Mouse (Mus musculus) CH12.LX (cell line): ENCODE results near the gene Chrna1. TPM values are rescaled to one million over a fixed set of nuclear protein-coding genes. Genes with fewer than 3 reads are reported as not detected.

ENCODE experiments used
- DNase-seq: peaks from one replicate; pipeline ENCODE4 v3.0.0-alpha.2; 2013; ENCODE audit errors: extremely low read depth
- H3K27ac ChIP-seq: 2 replicates; pipeline ENCODE4 v1.5.1; 2012; ENCODE audit warnings: low read depth, mild to moderate bottlenecking, control low read depth, moderate library complexity; ENCODE audit not compliant: insufficient read depth
- H3K27me3 ChIP-seq: replicated peaks from 2 replicates; pipeline ENCODE3; 2012; ENCODE audit warnings: inconsistent platforms
- H3K36me3 ChIP-seq, 2 experiments: replicated peaks in 1 of 2; 2 replicates each; pipeline versions ENCODE3 to v1.6.1; 2012; ENCODE audit warnings: inconsistent platforms in 1 of 2, low read length in 1 of 2, mild to moderate bottlenecking in 1 of 2, mixed read lengths in 1 of 2, moderate library complexity in 1 of 2; ENCODE audit not compliant: control insufficient read depth in 1 of 2, insufficient read depth in 1 of 2
- H3K4me1 ChIP-seq, 2 experiments: 2 replicates each; pipeline ENCODE4 v1.6.1; 2012; ENCODE audit warnings: inconsistent platforms in 1 of 2, moderate library complexity in 1 of 2; ENCODE audit not compliant: insufficient read depth in 2 of 2, control insufficient read depth in 1 of 2
- H3K4me2 ChIP-seq: 2 replicates; pipeline ENCODE4 v1.6.1; 2012; ENCODE audit warnings: low read depth, mild to moderate bottlenecking, control low read depth; ENCODE audit not compliant: poor library complexity, insufficient read depth, severe bottlenecking
- H3K4me3 ChIP-seq, 3 experiments: fragments of 150-350 bp in 1 of 3; sonication (generic) in 1 of 3; replicated peaks in 1 of 3; 2 replicates each; pipeline versions ENCODE3 to v1.5.1; 2011 to 2012; ENCODE audit warnings: low read depth in 2 of 3, low read length in 2 of 3, mild to moderate bottlenecking in 2 of 3, moderate library complexity in 2 of 3, control low read depth in 1 of 3, improper control_type of control experiment in 1 of 3, inconsistent platforms in 1 of 3, mixed read lengths in 1 of 3; ENCODE audit not compliant: poor library complexity in 1 of 3
- H3K79me2 ChIP-seq: replicated peaks from 2 replicates; pipeline ENCODE4 v1.6.1; 2012; ENCODE audit warnings: mild to moderate bottlenecking, moderate library complexity; ENCODE audit not compliant: control insufficient read depth, poor library complexity, insufficient read depth, severe bottlenecking; ENCODE audit errors: extremely low read depth
- H3K9ac ChIP-seq: 2 replicates; pipeline ENCODE4 v1.6.1; 2012; ENCODE audit warnings: low read depth, mild to moderate bottlenecking, control low read depth, moderate library complexity; ENCODE audit not compliant: insufficient read depth
- H3K9me3 ChIP-seq: replicated peaks from 2 replicates; pipeline ENCODE3; 2012; ENCODE audit warnings: low read length, inconsistent platforms, mixed read lengths
- BHLHE40 ChIP-seq: IDR thresholded peaks from 2 replicates; pipeline ENCODE4 v1.6.1; 2011; ENCODE audit warnings: mild to moderate bottlenecking, low read depth, low read length, improper control_type of control experiment
- CHD1 ChIP-seq: IDR thresholded peaks from 2 replicates; pipeline ENCODE4 v1.6.1; 2012; ENCODE audit warnings: low read depth, low read length, improper control_type of control experiment, inconsistent platforms
- CHD2 ChIP-seq: IDR thresholded peaks from 2 replicates; pipeline ENCODE4 v1.6.1; 2011; ENCODE audit warnings: low read length, improper control_type of control experiment
- CTCF ChIP-seq, 2 experiments: IDR thresholded peaks in 1 of 2; conservative IDR thresholded peaks in 1 of 2; 2 replicates each; pipeline ENCODE4 v1.5.1; 2011 to 2012; ENCODE audit warnings: low read depth in 2 of 2, low read length in 2 of 2, improper control_type of control experiment in 1 of 2, inconsistent platforms in 1 of 2, mild to moderate bottlenecking in 1 of 2, moderate library complexity in 1 of 2
- E2F4 ChIP-seq: IDR thresholded peaks from 2 replicates; pipeline ENCODE4 v1.6.1; 2011; ENCODE audit warnings: low read depth, low read length, improper control_type of control experiment; ENCODE audit not compliant: insufficient replicate concordance
- ELF1 ChIP-seq: IDR thresholded peaks from 2 replicates; pipeline ENCODE4 v1.6.1; 2014; ENCODE audit warnings: low read depth, mild to moderate bottlenecking, inconsistent platforms, low read length, improper control_type of control experiment
- EP300 ChIP-seq: IDR thresholded peaks from 2 replicates; pipeline ENCODE4 v1.6.1; 2011; ENCODE audit warnings: low read length, improper control_type of control experiment
- ETS1 ChIP-seq: conservative IDR thresholded peaks from 2 replicates; pipeline ENCODE4 v1.6.1; 2012; ENCODE audit warnings: low read depth, mild to moderate bottlenecking, inconsistent platforms, low read length, improper control_type of control experiment, moderate library complexity
- IRF4 ChIP-seq: IDR thresholded peaks from 2 replicates; pipeline ENCODE4 v1.6.1; 2014; ENCODE audit warnings: low read depth, mild to moderate bottlenecking, inconsistent platforms, low read length, improper control_type of control experiment
- MAFK ChIP-seq: IDR thresholded peaks from 2 replicates; pipeline ENCODE4 v1.6.1; 2011; ENCODE audit warnings: low read length, improper control_type of control experiment; ENCODE audit not compliant: insufficient replicate concordance
- MAX ChIP-seq: IDR thresholded peaks from 2 replicates; pipeline ENCODE4 v1.6.1; 2011; ENCODE audit warnings: low read length, improper control_type of control experiment
- NELFE ChIP-seq: IDR thresholded peaks from 2 replicates; pipeline ENCODE4 v1.6.1; 2011; ENCODE audit warnings: low read depth, low read length, improper control_type of control experiment
- NRF1 ChIP-seq: IDR thresholded peaks from 2 replicates; pipeline ENCODE4 v1.6.1; 2014; ENCODE audit warnings: low read depth, mild to moderate bottlenecking, inconsistent platforms, low read length, improper control_type of control experiment, moderate library complexity
- PAX5 ChIP-seq: IDR thresholded peaks from 2 replicates; pipeline ENCODE4 v1.6.1; 2012; ENCODE audit warnings: low read length, inconsistent platforms, mixed read lengths
- POLR2A ChIP-seq: IDR thresholded peaks from 2 replicates; pipeline ENCODE4 v1.6.1; 2011; ENCODE audit warnings: low read depth, mild to moderate bottlenecking, improper control_type of control experiment, low read length
- POLR2AphosphoS2 ChIP-seq: IDR thresholded peaks from 2 replicates; pipeline ENCODE4 v1.6.1; 2011; ENCODE audit warnings: low read depth, low read length, improper control_type of control experiment
- RAD21 ChIP-seq: IDR thresholded peaks from 2 replicates; pipeline ENCODE4 v1.6.1; 2011; ENCODE audit warnings: low read depth, mild to moderate bottlenecking, low read length, improper control_type of control experiment, moderate library complexity
- SMC3 ChIP-seq: IDR thresholded peaks from 2 replicates; pipeline ENCODE4 v1.6.1; 2011; ENCODE audit warnings: low read depth, low read length, improper control_type of control experiment
- TBP ChIP-seq: conservative IDR thresholded peaks from 2 replicates; pipeline ENCODE4 v1.6.1; 2011; ENCODE audit warnings: low read depth, low read length, improper control_type of control experiment
- UBTF ChIP-seq: IDR thresholded peaks from 2 replicates; pipeline ENCODE4 v1.6.1; 2012; ENCODE audit warnings: low read depth, mild to moderate bottlenecking, inconsistent platforms, low read length, improper control_type of control experiment, moderate library complexity
- USF1 ChIP-seq: IDR thresholded peaks from 2 replicates; pipeline ENCODE4 v1.6.1; 2014; ENCODE audit warnings: low read depth, mild to moderate bottlenecking, inconsistent platforms, low read length, improper control_type of control experiment
- ZC3H11A ChIP-seq: IDR thresholded peaks from 2 replicates; pipeline ENCODE4 v1.6.1; 2012; ENCODE audit warnings: low read depth, mild to moderate bottlenecking, inconsistent platforms, low read length, improper control_type of control experiment
- ZKSCAN1 ChIP-seq: IDR thresholded peaks from 2 replicates; pipeline ENCODE4 v1.6.1; 2012; ENCODE audit warnings: low read depth, inconsistent platforms, low read length, improper control_type of control experiment, borderline replicate concordance
- ZNF384 ChIP-seq: IDR thresholded peaks from 2 replicates; pipeline ENCODE4 v1.6.1; 2012; ENCODE audit warnings: low read depth, low read length, improper control_type of control experiment, inconsistent platforms
- dilution Hi-C: fragments of 300-500 bp; cut with MboI; formaldehyde crosslinking; loops from 2 replicates; pipeline ENCODE4 v1.14.3; 2020; ENCODE audit warnings: low sequenced_read_pairs; ENCODE audit not compliant: extremely low pct_unique_long_range_greater_than_20kb, extremely low pct_ligation_motif_present
- in situ Hi-C: fragments of 300-500 bp; cut with MboI; formaldehyde crosslinking; loops from 3 replicates; pipeline ENCODE4 v1.14.3; 2019; ENCODE audit warnings: low sequenced_read_pairs, low pct_ligation_motif_present, low pct_unique_long_range_greater_than_20kb, mixed read lengths
- polyA plus RNA-seq: library from polyadenylated mRNA; unstranded; fragments of >175 nt; gene quantifications from 2 replicates; pipeline ENCODE4 v1.2.1, GENCODE M21; 2012; ENCODE audit warnings: low read depth; ENCODE audit not compliant: insufficient read length
- total RNA-seq, 2 experiments: library from RNA; depleted of rRNA; stranded (reverse); fragments of 300-350 nt in 1 of 2; fragments of >200 nt in 1 of 2; gene quantifications; 2 replicates each; pipeline ENCODE4 v1.2.3; 2012 to 2014

The Chrna1 gene
- total and polyA plus RNA-seq, 3 experiments = not detected

DNA sequence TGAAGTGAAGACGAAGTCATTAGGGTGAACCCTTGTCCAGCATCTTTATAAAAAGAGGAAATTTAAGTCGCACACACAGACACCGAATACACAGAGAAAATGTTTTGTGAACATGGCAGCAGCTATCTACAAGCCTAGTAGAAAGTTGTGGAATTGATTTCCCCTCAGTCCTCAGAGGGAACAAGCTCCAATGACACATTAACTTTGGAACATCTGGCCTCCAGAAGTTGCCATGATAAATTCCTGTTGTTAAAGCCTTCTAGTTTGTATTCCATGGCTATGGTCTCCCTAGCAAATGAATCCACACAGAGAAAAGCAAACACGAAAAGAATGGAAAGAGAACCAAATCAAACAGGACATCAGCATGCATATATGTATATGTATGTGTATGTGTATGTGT, 6.6 kb downstream of the Chrna1 start:
- no peaks in the 10 kb centered on the region for H3K9me3 ChIP-seq
- H3K4me2 ChIP-seq = no peak overlapping the region
- dilution Hi-C loops (no loop called here), in situ Hi-C loops (loop anchor here (25.0 kb wide), 1 partner anchor 314 kb away; the partner anchor contains the start of gene Atf2)
- no peak for TF ChIP-seq EP300
- TF ChIP-seq SMC3 = no peak
- TF ChIP-seq TBP = no peak
- TF ChIP-seq NRF1 = no peak
- TF ChIP-seq IRF4 = no peak
- no peak for TF ChIP-seq POLR2A
- no peak for TF ChIP-seq USF1
- TF ChIP-seq E2F4 = no peak
- no peak for TF ChIP-seq MAFK
- TF ChIP-seq POLR2AphosphoS2 = no peak
- TF ChIP-seq CHD2 = no peak
- no peak for TF ChIP-seq CHD1
- TF ChIP-seq UBTF = no peak
- no peak for TF ChIP-seq ZC3H11A
- TF ChIP-seq NELFE = no peak
- TF ChIP-seq CTCF (conservative IDR thresholded peaks at IDR 0.05 in 1 of 2, IDR thresholded peaks at IDR 0.05 in 1 of 2; ENCODE audit: low read depth in 2 of 2, low read length in 2 of 2) = no peak
- no peak for TF ChIP-seq ZNF384
- no peak for TF ChIP-seq ZKSCAN1
- TF ChIP-seq PAX5 = no peak
- TF ChIP-seq ETS1 = no peak
- no peaks in the 10 kb centered on the region for H3K79me2 ChIP-seq
- H3K36me3 ChIP-seq = no peaks in the 10 kb centered on the region
- no peak for DNase-seq
- peaks cover 2% of the 10 kb centered on the region for H3K27me3 ChIP-seq
- peaks cover 8 to 12% of the 10 kb centered on the region in 2 experiments; a peak in 2 of 4 replicates for H3K4me1 ChIP-seq
- H3K27ac ChIP-seq = no peak overlapping the region
- no peak overlapping the region for H3K4me3 ChIP-seq
- no peak overlapping the region for H3K9ac ChIP-seq

DNA sequence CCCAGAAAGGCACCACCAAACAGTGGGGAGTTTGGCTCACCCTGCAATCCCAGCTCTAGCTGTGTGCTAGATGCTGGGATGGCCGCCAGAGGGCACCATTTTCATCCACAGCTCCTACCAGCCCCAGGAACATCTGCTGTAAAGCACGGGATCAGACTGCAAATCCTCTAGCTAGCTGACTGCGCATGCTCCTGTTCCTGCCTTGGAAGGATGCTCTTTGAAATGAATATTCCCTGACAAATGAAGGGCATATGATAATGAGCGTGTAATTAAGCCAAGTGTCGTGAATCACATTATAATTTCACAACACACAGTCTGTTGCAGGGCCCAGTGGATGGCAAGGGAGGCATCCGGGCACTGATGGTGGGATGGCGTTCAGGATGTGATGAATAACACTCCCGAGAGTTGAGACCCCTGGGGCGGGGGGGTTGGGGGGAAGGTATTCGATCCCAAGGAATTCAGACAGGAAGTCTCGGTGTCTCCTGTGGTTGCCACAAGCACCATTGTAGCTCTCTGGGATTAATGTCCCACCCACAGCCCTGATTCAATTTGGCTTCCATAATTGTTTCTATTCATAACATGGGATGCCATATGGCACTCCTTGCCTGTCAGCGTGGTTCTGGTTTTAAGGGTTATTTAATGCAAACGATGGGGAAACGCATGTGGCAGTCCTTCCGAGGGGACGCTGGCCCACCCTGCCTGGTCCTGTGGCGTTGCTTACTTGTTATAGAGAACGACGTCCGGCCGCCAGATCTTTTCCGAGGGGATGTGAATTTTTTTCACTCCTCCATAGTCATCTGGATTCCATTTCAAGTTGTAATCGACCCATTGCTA, 7.4 kb downstream of the Chrna1 start:
- DNase-seq = peak; percentile 46
- Histone ChIP-seq H3K27ac (no peak overlapping the region), H3K36me3 (no peaks in the 10 kb centered on the region), H3K4me1 (peaks cover 8 to 12% of the 10 kb centered on the region in 2 experiments; a peak in 2 of 4 replicates), H3K4me3 (no peak overlapping the region), H3K9me3 (no peaks in the 10 kb centered on the region), H3K4me2 (no peak overlapping the region), H3K27me3 (peaks cover 2% of the 10 kb centered on the region), H3K9ac (no peak overlapping the region), H3K79me2 (no peaks in the 10 kb centered on the region)
- dilution Hi-C loops = no loop called here
- in situ Hi-C loops = loop anchor here (25.0 kb wide), 1 partner anchor 315 kb away; the partner anchor contains the start of gene Atf2
- TF ChIP-seq POLR2A (no peak), MAX (0 out of 2 replicates have a peak, but pooled peaks have one; percentile 27), SMC3 (peak; percentile 70), IRF4 (peak; percentile 19; the same call in 1 of the 2 replicates), USF1 (no peak), NELFE (peak; percentile 29; the same call in 1 of the 2 replicates), NRF1 (peak; percentile 75), ELF1 (0 out of 2 replicates have a peak, but pooled peaks have one; percentile 8), BHLHE40 (peak; percentile 57), ZC3H11A (0 out of 2 replicates have a peak, but pooled peaks have one; percentile 12), RAD21 (peak; percentile 58), ZKSCAN1 (no peak), CTCF (conservative IDR thresholded peaks at IDR 0.05 in 1 of 2, IDR thresholded peaks at IDR 0.05 in 1 of 2; ENCODE audit: low read depth in 2 of 2, low read length in 2 of 2) (peak; percentile 79 to 83)
